Mouse (Mus musculus): ENCODE measurements around the gene Trim41. TPM values are rescaled to one million over a fixed set of nuclear protein-coding genes. Genes with fewer than 3 reads are reported as not detected.

Gene Trim41
- polyA plus RNA-seq (2015; fragmentation: Nextera tagmentation; extraction: Ambion mirVana) = 3.6 and 4.0 TPM in 2 replicates

GRCm38 (mm10) chr11:48816800-48817665, at the start of gene Trim41:
Trim41 (minus strand) TSS chr11:48817353.
- H3K4me3 ChIP-seq (ENCODE audit: low read depth, low read length) = peak within 1 kb of the TSS; percentile 73
- no peaks in the 10 kb centered on the region for H3K27me3 ChIP-seq (ENCODE audit: control insufficient read depth, insufficient read depth, low read length)
- DNase-seq (ENCODE audit: low spot score) = peak; percentile 99
- H3K4me1 ChIP-seq (replicated peaks; ENCODE audit: control insufficient read depth, insufficient read depth) = no peaks in the 10 kb centered on the region
- peak within 1 kb of the TSS; percentile 99 for H3K27ac ChIP-seq (replicated peaks)
- under 1% methylated on average over 61 of the region's 77 CpGs for WGBS
- TF ChIP-seq EP300 (optimal IDR thresholded peaks at IDR 0.05) = peak; percentile 17
- peak; percentile 38; the same call in 1 of the 2 replicates for TF ChIP-seq CTCF (IDR thresholded peaks at IDR 0.05; ENCODE audit: low read depth)
- peak within 1 kb of the TSS; percentile 83 for H3K4me2 ChIP-seq (replicated peaks; ENCODE audit: low read depth)
- peak within 1 kb of the TSS; percentile 95 for H3K9ac ChIP-seq (ENCODE audit: low read length)
- no peaks in the 10 kb centered on the region for H3K9me3 ChIP-seq (ENCODE audit: control insufficient read depth, low read length)
- ATAC-seq (ENCODE audit: low FRiP score, low TSS enrichment) = peak; percentile 97
- peaks cover 3% of the 10 kb centered on the region; the same call in 1 of the 2 replicates for H3K36me3 ChIP-seq (ENCODE audit: control insufficient read depth, insufficient read depth, low read length)

GRCm38 (mm10) chr11:48866481-48866880, 49.3 kb upstream of the Trim41 start:
- Histone ChIP-seq H3K9me3 (ENCODE audit: control insufficient read depth, low read length) (no peaks in the 10 kb centered on the region), H3K4me3 (ENCODE audit: low read depth, low read length) (no peak overlapping the region), H3K4me2 (replicated peaks; ENCODE audit: low read depth) (no peak overlapping the region), H3K27ac (replicated peaks) (no peak overlapping the region), H3K9ac (ENCODE audit: low read length) (no peak overlapping the region), H3K4me1 (replicated peaks; ENCODE audit: control insufficient read depth, insufficient read depth) (peaks cover 2% of the 10 kb centered on the region; the same call in 1 of the 2 replicates), H3K27me3 (ENCODE audit: control insufficient read depth, insufficient read depth, low read length) (no peaks in the 10 kb centered on the region), H3K36me3 (ENCODE audit: control insufficient read depth, insufficient read depth, low read length) (peaks cover 6% of the 10 kb centered on the region; the same call in 1 of the 2 replicates)
- no peak for DNase-seq (ENCODE audit: low spot score)
- no peak for TF ChIP-seq CTCF (IDR thresholded peaks at IDR 0.05; ENCODE audit: low read depth)
- TF ChIP-seq EP300 (optimal IDR thresholded peaks at IDR 0.05) = no peak
- WGBS = 92% methylated on average over 9 of the region's 9 CpGs
- ATAC-seq (ENCODE audit: low FRiP score, low TSS enrichment) = no peak

GRCm38 (mm10) chr11:48863808-48864207, 46.7 kb upstream of the Trim41 start:
- no peak for DNase-seq (ENCODE audit: low spot score)
- H3K9ac ChIP-seq (ENCODE audit: low read length) = no peak overlapping the region
- no peak for TF ChIP-seq EP300 (optimal IDR thresholded peaks at IDR 0.05)
- TF ChIP-seq CTCF (IDR thresholded peaks at IDR 0.05; ENCODE audit: low read depth) = no peak
- H3K36me3 ChIP-seq (ENCODE audit: control insufficient read depth, insufficient read depth, low read length) = peaks cover 6% of the 10 kb centered on the region; the same call in 1 of the 2 replicates
- no peak for ATAC-seq (ENCODE audit: low FRiP score, low TSS enrichment)
- 82% methylated on average over 3 of the region's 3 CpGs for WGBS
- no peaks in the 10 kb centered on the region for H3K9me3 ChIP-seq (ENCODE audit: control insufficient read depth, low read length)
- no peak overlapping the region for H3K27ac ChIP-seq (replicated peaks)
- H3K27me3 ChIP-seq (ENCODE audit: control insufficient read depth, insufficient read depth, low read length) = no peaks in the 10 kb centered on the region
- H3K4me3 ChIP-seq (ENCODE audit: low read depth, low read length) = no peak overlapping the region
- H3K4me1 ChIP-seq (replicated peaks; ENCODE audit: control insufficient read depth, insufficient read depth) = no peaks in the 10 kb centered on the region
- H3K4me2 ChIP-seq (replicated peaks; ENCODE audit: low read depth) = no peak overlapping the region

GRCm38 (mm10) chr11:48862784-48863319, 45.7 kb upstream of the Trim41 start:
- TF ChIP-seq EP300 (optimal IDR thresholded peaks at IDR 0.05) (no peak), CTCF (IDR thresholded peaks at IDR 0.05; ENCODE audit: low read depth) (0 out of 2 replicates have a peak, but pooled peaks have one; percentile 13)
- no peak for DNase-seq (ENCODE audit: low spot score)
- Histone ChIP-seq H3K27me3 (ENCODE audit: control insufficient read depth, insufficient read depth, low read length) (no peaks in the 10 kb centered on the region), H3K36me3 (ENCODE audit: control insufficient read depth, insufficient read depth, low read length) (peaks cover 6% of the 10 kb centered on the region; the same call in 1 of the 2 replicates), H3K9me3 (ENCODE audit: control insufficient read depth, low read length) (no peaks in the 10 kb centered on the region), H3K4me2 (replicated peaks; ENCODE audit: low read depth) (no peak overlapping the region), H3K27ac (replicated peaks) (no peak overlapping the region), H3K4me3 (ENCODE audit: low read depth, low read length) (no peak overlapping the region), H3K4me1 (replicated peaks; ENCODE audit: control insufficient read depth, insufficient read depth) (no peaks in the 10 kb centered on the region), H3K9ac (ENCODE audit: low read length) (no peak overlapping the region)
- 88% methylated on average over 1 of the region's 1 CpGs for WGBS
- no peak for ATAC-seq (ENCODE audit: low FRiP score, low TSS enrichment)

GRCm38 (mm10) chr11:48859014-48859413, 41.9 kb upstream of the Trim41 start:
- H3K36me3 ChIP-seq (ENCODE audit: control insufficient read depth, insufficient read depth, low read length) = no peaks in the 10 kb centered on the region
- TF ChIP-seq EP300 (optimal IDR thresholded peaks at IDR 0.05) = no peak
- TF ChIP-seq CTCF (IDR thresholded peaks at IDR 0.05; ENCODE audit: low read depth) = peak; percentile 94
- peak; percentile 44 for DNase-seq (ENCODE audit: low spot score)
- H3K4me2 ChIP-seq (replicated peaks; ENCODE audit: low read depth) = peak overlapping the region; percentile 78; the same call in 1 of the 2 replicates
- H3K4me1 ChIP-seq (replicated peaks; ENCODE audit: control insufficient read depth, insufficient read depth) = no peaks in the 10 kb centered on the region
- no peak overlapping the region for H3K27ac ChIP-seq (replicated peaks)
- WGBS = 0% methylated on average over 6 of the region's 6 CpGs
- no peak for ATAC-seq (ENCODE audit: low FRiP score, low TSS enrichment)
- H3K9me3 ChIP-seq (ENCODE audit: control insufficient read depth, low read length) = no peaks in the 10 kb centered on the region
- H3K4me3 ChIP-seq (ENCODE audit: low read depth, low read length) = no peak overlapping the region
- no peak overlapping the region for H3K9ac ChIP-seq (ENCODE audit: low read length)
- no peaks in the 10 kb centered on the region for H3K27me3 ChIP-seq (ENCODE audit: control insufficient read depth, insufficient read depth, low read length)

All from stomach, postnatal 0 days (tissue).